Mouse (Mus musculus): ENCODE data around the gene Rreb1. TPM values are rescaled to one million over a fixed set of nuclear protein-coding genes. Genes with fewer than 3 reads are reported as not detected.

Gene Rreb1
- polyA plus RNA-seq, 2 experiments = 19.0 to 21.4 TPM

DNA sequence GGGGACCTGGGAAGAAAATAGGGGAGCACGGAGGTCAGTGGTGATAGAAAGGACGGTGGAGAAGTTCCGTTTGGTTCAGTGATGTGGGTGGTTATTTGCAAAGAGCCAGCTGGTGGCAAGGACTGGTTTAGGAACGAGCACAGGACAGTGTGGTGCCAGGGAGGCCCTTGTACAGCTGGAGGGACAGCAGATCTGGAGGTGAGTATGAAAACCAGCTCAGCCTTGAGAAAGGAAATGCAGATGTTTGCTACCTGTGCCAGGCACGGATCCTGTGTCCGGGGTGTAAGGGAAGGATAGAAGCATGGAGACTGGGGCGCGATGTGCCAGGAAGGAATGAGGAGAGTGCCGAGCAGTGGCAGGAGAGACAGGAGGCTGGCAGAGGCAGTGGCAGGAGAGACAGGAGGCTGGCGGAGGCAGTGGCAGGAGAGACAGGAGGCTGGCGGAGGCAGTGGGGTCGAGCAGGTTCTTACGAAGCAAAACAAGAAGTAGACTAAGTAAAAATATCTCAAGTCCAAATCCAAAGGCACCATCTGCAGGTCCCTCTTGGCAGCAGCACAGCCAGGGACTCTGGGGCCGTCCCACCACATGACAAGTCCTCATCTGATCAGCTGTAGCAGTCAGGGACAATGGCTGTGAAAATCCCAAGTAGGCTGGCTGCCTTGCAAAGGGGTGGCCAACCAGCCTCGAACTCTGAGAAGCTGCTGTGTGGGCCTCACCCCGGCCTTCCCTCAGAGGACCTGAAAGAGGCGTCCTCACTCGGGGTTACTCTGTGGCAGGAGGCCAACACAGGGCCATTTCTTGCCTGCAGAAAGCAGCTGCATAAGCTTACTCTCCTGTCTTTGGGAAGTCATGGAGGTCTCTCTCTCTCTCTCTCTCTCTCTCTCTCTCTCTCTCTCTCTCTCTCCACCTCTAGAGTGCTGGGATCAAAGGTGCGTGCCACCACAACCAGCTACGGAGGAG is 186.2 kb downstream of the Rreb1 start:
- WGBS = 51% methylated on average over 20 of the region's 20 CpGs
- ATAC-seq (ENCODE audit: low FRiP score, low read depth) (no peak), DNase-seq (ENCODE audit: low spot score) (no peak)
- Histone ChIP-seq H3K4me2 (replicated peaks; ENCODE audit: low read depth, low read length, severe bottlenecking) (peak overlapping the region; percentile 58), H3K9ac (ENCODE audit: low read depth, low read length, severe bottlenecking) (peak overlapping the region; percentile 59), H3K4me3 (replicated peaks; ENCODE audit: low read length) (peak overlapping the region; percentile 39), H3K9me3 (ENCODE audit: control insufficient read depth, low read length) (no peaks in the 10 kb centered on the region), H3K27me3 (ENCODE audit: control insufficient read depth, insufficient read depth, low read length) (no peaks in the 10 kb centered on the region), H3K4me1 (ENCODE audit: control insufficient read depth, insufficient read depth, low read length) (peaks cover 22% of the 10 kb centered on the region), H3K36me3 (ENCODE audit: control insufficient read depth, insufficient read depth, low read length) (no peaks in the 10 kb centered on the region), H3K27ac (replicated peaks; ENCODE audit: low read depth, low read length) (no peak overlapping the region)
- TF ChIP-seq POLR2A (IDR thresholded peaks at IDR 0.05; ENCODE audit: borderline replicate concordance, extremely low read depth, insufficient read depth, insufficient read length) = no peak

DNA sequence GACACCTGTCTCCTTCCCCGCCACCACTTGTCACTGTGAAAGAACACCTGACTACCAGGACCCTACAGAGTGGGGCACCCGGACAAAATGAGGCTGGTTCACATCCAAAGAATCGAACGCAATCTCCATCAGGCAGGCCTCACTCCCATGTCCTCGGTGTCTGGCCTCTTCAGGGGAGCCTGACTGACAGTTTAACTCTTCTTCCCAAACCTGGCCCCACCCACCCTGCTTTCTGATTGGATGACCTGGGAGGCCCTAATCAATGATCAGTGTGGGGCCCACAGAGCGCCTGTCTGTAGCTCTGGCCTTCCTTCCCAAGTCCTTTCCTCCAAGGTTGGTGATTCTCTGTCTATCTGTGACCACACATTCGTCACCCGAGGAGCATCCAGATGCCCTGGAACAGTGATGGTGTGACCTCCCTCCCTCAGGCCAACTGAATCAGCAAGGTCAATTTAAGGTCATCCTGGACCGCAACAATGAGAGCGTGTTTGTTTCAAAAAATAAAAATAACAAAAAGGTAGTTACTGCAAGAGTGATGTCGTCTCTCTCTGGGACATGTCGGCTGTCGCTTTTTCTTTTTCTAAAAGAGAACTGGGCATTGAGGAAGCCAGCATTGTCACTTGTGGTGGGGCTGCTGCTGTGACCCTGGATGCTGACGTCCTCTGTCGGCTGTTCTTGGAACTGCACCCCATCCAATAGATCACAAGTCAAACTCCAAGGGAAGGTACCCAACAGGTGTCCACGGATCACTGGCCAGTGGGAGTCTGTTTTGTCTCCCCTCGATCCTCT is 187.1 kb downstream of the Rreb1 start:
- WGBS = 49% methylated on average over 17 of the region's 17 CpGs
- DNase-seq (ENCODE audit: low spot score) = no peak
- H3K27me3 ChIP-seq (ENCODE audit: control insufficient read depth, insufficient read depth, low read length) = no peaks in the 10 kb centered on the region
- no peaks in the 10 kb centered on the region for H3K36me3 ChIP-seq (ENCODE audit: control insufficient read depth, insufficient read depth, low read length)
- H3K4me1 ChIP-seq (ENCODE audit: control insufficient read depth, insufficient read depth, low read length) = peaks cover 22% of the 10 kb centered on the region
- H3K9ac ChIP-seq (ENCODE audit: low read depth, low read length, severe bottlenecking) = no peak overlapping the region
- H3K9me3 ChIP-seq (ENCODE audit: control insufficient read depth, low read length) = no peaks in the 10 kb centered on the region
- no peak overlapping the region for H3K4me3 ChIP-seq (replicated peaks; ENCODE audit: low read length)
- TF ChIP-seq POLR2A (IDR thresholded peaks at IDR 0.05; ENCODE audit: borderline replicate concordance, extremely low read depth, insufficient read depth, insufficient read length) = no peak
- no peak overlapping the region for H3K27ac ChIP-seq (replicated peaks; ENCODE audit: low read depth, low read length)
- H3K4me2 ChIP-seq (replicated peaks; ENCODE audit: low read depth, low read length, severe bottlenecking) = no peak overlapping the region
- no peak for ATAC-seq (ENCODE audit: low FRiP score, low read depth)

DNA sequence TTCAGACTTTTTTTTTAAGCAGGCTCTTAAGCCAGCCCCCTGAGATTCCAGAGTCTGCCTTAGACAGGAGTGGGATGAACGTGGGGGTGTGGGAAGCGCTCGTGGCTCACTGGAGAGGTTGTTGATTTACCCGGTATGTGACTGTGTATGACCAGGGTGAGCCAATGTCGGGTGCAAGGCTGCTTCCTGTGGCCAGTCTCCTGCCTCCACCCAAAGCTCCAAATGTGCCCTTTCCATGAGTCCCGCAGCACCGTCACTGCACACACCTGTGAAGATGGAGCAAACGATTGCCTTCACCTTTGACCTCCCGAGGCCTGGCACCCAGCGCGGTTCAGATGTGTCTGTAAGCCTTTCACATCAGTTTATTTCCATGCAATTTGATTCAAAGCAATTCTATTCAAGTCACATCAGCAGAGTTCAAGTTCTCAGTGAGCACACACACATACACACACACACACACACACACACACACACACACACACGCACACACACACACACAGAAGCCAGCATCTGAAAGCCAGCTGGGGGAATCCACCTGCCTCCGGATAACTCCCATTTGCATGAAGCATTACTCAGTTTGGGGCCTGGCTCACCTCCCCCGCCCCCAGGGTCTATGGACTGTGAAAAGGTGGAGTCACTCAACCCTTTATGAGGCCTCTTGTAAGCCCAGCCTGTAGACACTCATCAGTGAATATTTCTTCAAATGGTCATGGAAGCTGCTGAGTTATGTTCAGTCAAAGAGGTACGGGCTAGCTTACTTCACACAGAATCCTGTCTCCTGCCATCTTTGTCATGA is 188.3 kb downstream of the Rreb1 start:
- WGBS = 70% methylated on average over 15 of the region's 15 CpGs
- DNase-seq (ENCODE audit: low spot score) = no peak
- Histone ChIP-seq H3K9me3 (ENCODE audit: control insufficient read depth, low read length) (no peaks in the 10 kb centered on the region), H3K27ac (replicated peaks; ENCODE audit: low read depth, low read length) (no peak overlapping the region), H3K27me3 (ENCODE audit: control insufficient read depth, insufficient read depth, low read length) (no peaks in the 10 kb centered on the region), H3K4me3 (replicated peaks; ENCODE audit: low read length) (no peak overlapping the region), H3K36me3 (ENCODE audit: control insufficient read depth, insufficient read depth, low read length) (no peaks in the 10 kb centered on the region), H3K9ac (ENCODE audit: low read depth, low read length, severe bottlenecking) (no peak overlapping the region), H3K4me2 (replicated peaks; ENCODE audit: low read depth, low read length, severe bottlenecking) (no peak overlapping the region; the same call in 1 of the 2 replicates), H3K4me1 (ENCODE audit: control insufficient read depth, insufficient read depth, low read length) (peaks cover 22% of the 10 kb centered on the region)
- no peak for TF ChIP-seq POLR2A (IDR thresholded peaks at IDR 0.05; ENCODE audit: borderline replicate concordance, extremely low read depth, insufficient read depth, insufficient read length)
- ATAC-seq (ENCODE audit: low FRiP score, low read depth) = peak; percentile 24

DNA sequence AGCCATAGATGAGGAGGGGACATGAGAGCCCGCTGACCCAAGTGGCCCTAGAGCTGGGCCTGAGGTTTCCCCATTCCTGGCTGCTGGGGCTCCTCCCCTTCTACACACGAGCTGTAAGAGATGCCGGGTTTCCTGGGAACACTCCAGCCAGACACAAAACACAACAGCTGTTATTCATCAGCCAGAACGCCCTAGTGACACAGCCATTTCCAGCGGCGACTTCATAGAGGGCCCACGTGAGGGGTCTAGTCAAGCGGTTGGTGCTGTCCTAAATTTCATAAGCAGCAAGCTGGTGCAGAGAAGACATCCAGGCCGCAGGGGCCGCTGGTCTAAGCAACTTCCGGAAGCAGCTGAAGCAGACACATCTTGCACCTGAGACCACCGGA is 188.8 kb downstream of the Rreb1 start:
- H3K4me3 ChIP-seq (replicated peaks; ENCODE audit: low read length) = no peak overlapping the region
- H3K27me3 ChIP-seq (ENCODE audit: control insufficient read depth, insufficient read depth, low read length) = no peaks in the 10 kb centered on the region
- peaks cover 22% of the 10 kb centered on the region for H3K4me1 ChIP-seq (ENCODE audit: control insufficient read depth, insufficient read depth, low read length)
- no peaks in the 10 kb centered on the region for H3K9me3 ChIP-seq (ENCODE audit: control insufficient read depth, low read length)
- 0 out of 2 replicates have a peak overlapping the region, but pooled peaks have one; percentile 8 for H3K27ac ChIP-seq (replicated peaks; ENCODE audit: low read depth, low read length)
- no peak overlapping the region for H3K9ac ChIP-seq (ENCODE audit: low read depth, low read length, severe bottlenecking)
- H3K4me2 ChIP-seq (replicated peaks; ENCODE audit: low read depth, low read length, severe bottlenecking) = no peak overlapping the region; the same call in 1 of the 2 replicates
- peaks cover 4% of the 10 kb centered on the region; the same call in 1 of the 2 replicates for H3K36me3 ChIP-seq (ENCODE audit: control insufficient read depth, insufficient read depth, low read length)
- 20% methylated on average over 12 of the region's 12 CpGs for WGBS
- ATAC-seq (ENCODE audit: low FRiP score, low read depth) (peak; percentile 60), DNase-seq (ENCODE audit: low spot score) (peak; percentile 68)
- TF ChIP-seq POLR2A (IDR thresholded peaks at IDR 0.05; ENCODE audit: borderline replicate concordance, extremely low read depth, insufficient read depth, insufficient read length) = no peak
